Mouse (Mus musculus): ENCODE measurements around the gene Ufd1. TPM values are rescaled to one million over a fixed set of nuclear protein-coding genes. Genes with fewer than 3 reads are reported as not detected.

The Ufd1 gene
- polyA plus RNA-seq, 1 experiment from 2014 or later = 80.0 TPM

GRCm38 (mm10) chr16:18798841-18799240 is 12.7 kb upstream of the Ufd1 start:
- peaks cover 6% of the 10 kb centered on the region; the same call in 1 of the 2 replicates for H3K36me3 ChIP-seq (ENCODE audit: control insufficient read depth, insufficient read depth, low read length)
- no peak for ATAC-seq (ENCODE audit: insufficient read depth, low FRiP score)
- H3K4me1 ChIP-seq (ENCODE audit: control insufficient read depth, insufficient read depth, low read length) = no peaks in the 10 kb centered on the region
- no peaks in the 10 kb centered on the region for H3K27me3 ChIP-seq (ENCODE audit: control insufficient read depth, insufficient read depth, low read length)
- no peak overlapping the region for H3K9ac ChIP-seq (ENCODE audit: low read length)
- H3K4me3 ChIP-seq (replicated peaks; ENCODE audit: low read length) = no peak overlapping the region
- no peaks in the 10 kb centered on the region for H3K9me3 ChIP-seq (replicated peaks; ENCODE audit: control insufficient read depth, low read length)
- no peak overlapping the region for H3K4me2 ChIP-seq (ENCODE audit: low read depth, low read length)
- H3K27ac ChIP-seq (ENCODE audit: low read length) = no peak overlapping the region
- WGBS = 83% methylated on average over 2 of the region's 2 CpGs

DNA sequence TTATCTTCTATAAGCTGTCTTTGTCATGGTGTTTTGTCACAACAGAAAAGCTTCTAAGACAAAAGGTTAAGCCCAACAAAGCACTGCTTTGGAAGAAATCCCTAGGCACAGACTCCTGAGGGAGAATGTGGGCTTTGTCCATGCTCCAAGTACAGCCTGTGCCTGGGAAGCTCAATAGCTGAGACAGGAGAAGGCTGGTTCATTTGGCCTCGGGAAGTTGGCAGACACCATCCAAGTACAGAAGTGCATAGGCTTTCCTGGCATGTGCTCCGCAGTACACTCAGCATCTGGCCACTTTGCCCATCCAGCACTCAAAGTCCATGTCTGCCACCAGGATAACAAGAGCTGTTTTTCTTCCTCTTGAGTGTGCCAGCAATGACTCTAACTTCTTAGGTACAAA is 5.8 kb upstream of the Ufd1 start:
- Histone ChIP-seq H3K27me3 (ENCODE audit: control insufficient read depth, insufficient read depth, low read length) (no peaks in the 10 kb centered on the region), H3K4me2 (ENCODE audit: low read depth, low read length) (no peak overlapping the region), H3K36me3 (ENCODE audit: control insufficient read depth, insufficient read depth, low read length) (peaks cover 18% of the 10 kb centered on the region), H3K27ac (ENCODE audit: low read length) (no peak overlapping the region), H3K9me3 (replicated peaks; ENCODE audit: control insufficient read depth, low read length) (no peaks in the 10 kb centered on the region), H3K9ac (ENCODE audit: low read length) (no peak overlapping the region), H3K4me3 (replicated peaks; ENCODE audit: low read length) (no peak overlapping the region), H3K4me1 (ENCODE audit: control insufficient read depth, insufficient read depth, low read length) (no peaks in the 10 kb centered on the region)
- 93% methylated on average over 2 of the region's 2 CpGs for WGBS
- ATAC-seq (ENCODE audit: insufficient read depth, low FRiP score) = no peak

- WGBS = 87% methylated on average over 5 of the region's 5 CpGs
Observed at GRCm38 (mm10) chr16:18809001-18809400, 2.6 kb upstream of the Ufd1 start.

GRCm38 (mm10) chr16:18811032-18811431 is 547 bp upstream of the Ufd1 start:
- Histone ChIP-seq H3K4me1 (ENCODE audit: control insufficient read depth, insufficient read depth, low read length) (peaks cover 9% of the 10 kb centered on the region), H3K27me3 (ENCODE audit: control insufficient read depth, insufficient read depth, low read length) (no peaks in the 10 kb centered on the region), H3K4me3 (replicated peaks; ENCODE audit: low read length) (peak overlapping the region; percentile 65), H3K9me3 (replicated peaks; ENCODE audit: control insufficient read depth, low read length) (no peaks in the 10 kb centered on the region), H3K36me3 (ENCODE audit: control insufficient read depth, insufficient read depth, low read length) (0 out of 2 replicates have a peak, but pooled peaks cover 7% of the 10 kb centered on the region), H3K4me2 (ENCODE audit: low read depth, low read length) (peak overlapping the region; percentile 79), H3K9ac (ENCODE audit: low read length) (peak overlapping the region; percentile 73), H3K27ac (ENCODE audit: low read length) (no peak overlapping the region)
- ATAC-seq (ENCODE audit: insufficient read depth, low FRiP score) = peak; percentile 21; the same call in 1 of the 2 replicates
- WGBS = 4% methylated on average over 5 of the region's 5 CpGs

More at GRCm38 (mm10) chr16:18809001-18809400, 2.6 kb upstream of the Ufd1 start:
- no peak for ATAC-seq (ENCODE audit: insufficient read depth, low FRiP score)
- no peak overlapping the region for H3K4me2 ChIP-seq (ENCODE audit: low read depth, low read length)
- peaks cover 18% of the 10 kb centered on the region for H3K36me3 ChIP-seq (ENCODE audit: control insufficient read depth, insufficient read depth, low read length)
- no peak overlapping the region for H3K9ac ChIP-seq (ENCODE audit: low read length)
- H3K4me3 ChIP-seq (replicated peaks; ENCODE audit: low read length) = no peak overlapping the region
- no peak overlapping the region for H3K27ac ChIP-seq (ENCODE audit: low read length)
- H3K4me1 ChIP-seq (ENCODE audit: control insufficient read depth, insufficient read depth, low read length) = peaks cover 9% of the 10 kb centered on the region
- H3K9me3 ChIP-seq (replicated peaks; ENCODE audit: control insufficient read depth, low read length) = no peaks in the 10 kb centered on the region
- no peaks in the 10 kb centered on the region for H3K27me3 ChIP-seq (ENCODE audit: control insufficient read depth, insufficient read depth, low read length)

GRCm38 (mm10) chr16:18812385-18812910 is 869 bp downstream of the Ufd1 start:
- H3K27ac ChIP-seq (ENCODE audit: low read length) = peak overlapping the region; percentile 77
- H3K9me3 ChIP-seq (replicated peaks; ENCODE audit: control insufficient read depth, low read length) = no peaks in the 10 kb centered on the region
- ATAC-seq (ENCODE audit: insufficient read depth, low FRiP score) = peak; percentile 22
- WGBS = under 1% methylated on average over 31 of the region's 31 CpGs
- no peaks in the 10 kb centered on the region for H3K27me3 ChIP-seq (ENCODE audit: control insufficient read depth, insufficient read depth, low read length)
- peaks cover under 1% of the 10 kb centered on the region; the same call in 1 of the 2 replicates for H3K36me3 ChIP-seq (ENCODE audit: control insufficient read depth, insufficient read depth, low read length)
- peaks cover 9% of the 10 kb centered on the region for H3K4me1 ChIP-seq (ENCODE audit: control insufficient read depth, insufficient read depth, low read length)
- H3K4me2 ChIP-seq (ENCODE audit: low read depth, low read length) = peak overlapping the region; percentile 58
- H3K4me3 ChIP-seq (replicated peaks; ENCODE audit: low read length) = peak overlapping the region; percentile 65
- H3K9ac ChIP-seq (ENCODE audit: low read length) = peak overlapping the region; percentile 88

DNA sequence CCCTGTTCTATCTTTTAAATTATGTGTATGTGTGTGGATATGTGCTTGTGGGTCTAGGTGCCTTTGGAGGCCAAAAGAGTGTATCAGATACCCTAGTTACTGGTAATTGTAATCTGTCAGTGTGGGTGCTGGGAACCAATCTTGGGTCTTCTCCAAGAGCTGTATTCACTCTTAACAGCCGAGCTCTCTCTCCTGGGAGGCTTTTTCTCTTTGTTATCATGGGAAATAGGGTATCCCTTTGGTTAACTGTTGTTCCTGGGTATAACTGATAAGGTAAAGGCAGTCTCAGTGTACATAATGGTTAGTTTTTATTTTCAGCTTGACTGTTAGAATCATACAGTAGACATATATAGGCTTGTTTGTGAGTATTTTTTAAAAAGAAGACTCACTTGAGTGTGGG is 10.8 kb downstream of the Ufd1 start:
- Histone ChIP-seq H3K27ac (ENCODE audit: low read length) (no peak overlapping the region), H3K27me3 (ENCODE audit: control insufficient read depth, insufficient read depth, low read length) (no peaks in the 10 kb centered on the region), H3K4me2 (ENCODE audit: low read depth, low read length) (no peak overlapping the region), H3K9me3 (replicated peaks; ENCODE audit: control insufficient read depth, low read length) (no peaks in the 10 kb centered on the region), H3K4me3 (replicated peaks; ENCODE audit: low read length) (no peak overlapping the region), H3K4me1 (ENCODE audit: control insufficient read depth, insufficient read depth, low read length) (no peaks in the 10 kb centered on the region), H3K9ac (ENCODE audit: low read length) (no peak overlapping the region), H3K36me3 (ENCODE audit: control insufficient read depth, insufficient read depth, low read length) (peaks cover 60% of the 10 kb centered on the region)
- no peak for ATAC-seq (ENCODE audit: insufficient read depth, low FRiP score)
- WGBS = 64% methylated on average over 1 of the region's 1 CpGs

- ATAC-seq (ENCODE audit: insufficient read depth, low FRiP score) = no peak
- Histone ChIP-seq H3K36me3 (ENCODE audit: control insufficient read depth, insufficient read depth, low read length) (peaks cover 61% of the 10 kb centered on the region), H3K27me3 (ENCODE audit: control insufficient read depth, insufficient read depth, low read length) (no peaks in the 10 kb centered on the region), H3K4me3 (replicated peaks; ENCODE audit: low read length) (no peak overlapping the region), H3K9ac (ENCODE audit: low read length) (no peak overlapping the region), H3K27ac (ENCODE audit: low read length) (no peak overlapping the region), H3K9me3 (replicated peaks; ENCODE audit: control insufficient read depth, low read length) (no peaks in the 10 kb centered on the region), H3K4me1 (ENCODE audit: control insufficient read depth, insufficient read depth, low read length) (no peaks in the 10 kb centered on the region), H3K4me2 (ENCODE audit: low read depth, low read length) (no peak overlapping the region)
- 78% methylated on average over 4 of the region's 4 CpGs for WGBS
Observed at GRCm38 (mm10) chr16:18822925-18823324, 11.3 kb downstream of the Ufd1 start.

- Histone ChIP-seq H3K4me3 (replicated peaks; ENCODE audit: low read length) (no peak overlapping the region), H3K36me3 (ENCODE audit: control insufficient read depth, insufficient read depth, low read length) (peaks cover 42% of the 10 kb centered on the region), H3K9me3 (replicated peaks; ENCODE audit: control insufficient read depth, low read length) (no peaks in the 10 kb centered on the region), H3K9ac (ENCODE audit: low read length) (no peak overlapping the region), H3K27me3 (ENCODE audit: control insufficient read depth, insufficient read depth, low read length) (no peaks in the 10 kb centered on the region), H3K4me1 (ENCODE audit: control insufficient read depth, insufficient read depth, low read length) (no peaks in the 10 kb centered on the region), H3K4me2 (ENCODE audit: low read depth, low read length) (no peak overlapping the region), H3K27ac (ENCODE audit: low read length) (no peak overlapping the region)
- 93% methylated on average over 3 of the region's 3 CpGs for WGBS
- ATAC-seq (ENCODE audit: insufficient read depth, low FRiP score) = no peak
Observed at GRCm38 (mm10) chr16:18828630-18829029, 17.1 kb downstream of the Ufd1 start.

DNA sequence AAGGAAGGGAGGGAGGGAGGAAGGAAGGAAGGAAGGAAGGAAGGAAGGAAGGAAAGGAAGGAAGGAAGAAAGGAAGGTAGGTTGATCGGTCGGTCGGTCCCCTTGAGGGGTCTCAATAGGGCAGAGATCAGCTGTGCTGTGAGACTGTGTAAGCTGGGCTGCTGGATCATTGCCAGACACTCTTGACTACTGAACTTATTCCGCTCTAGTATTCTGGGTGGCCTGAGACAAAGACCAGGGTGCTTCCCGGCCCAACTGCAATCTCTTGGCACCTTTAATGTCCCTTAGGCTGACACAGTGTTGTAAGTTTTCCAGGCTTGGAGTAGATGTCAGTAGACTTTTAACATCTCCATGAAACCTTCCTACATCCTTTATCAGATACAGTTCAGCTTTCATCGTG is 17.5 kb downstream of the Ufd1 start:
- ATAC-seq (ENCODE audit: insufficient read depth, low FRiP score) = no peak; the same call in 1 of the 2 replicates
- Histone ChIP-seq H3K4me2 (ENCODE audit: low read depth, low read length) (no peak overlapping the region), H3K4me3 (replicated peaks; ENCODE audit: low read length) (no peak overlapping the region), H3K27me3 (ENCODE audit: control insufficient read depth, insufficient read depth, low read length) (no peaks in the 10 kb centered on the region), H3K27ac (ENCODE audit: low read length) (no peak overlapping the region), H3K4me1 (ENCODE audit: control insufficient read depth, insufficient read depth, low read length) (no peaks in the 10 kb centered on the region), H3K36me3 (ENCODE audit: control insufficient read depth, insufficient read depth, low read length) (peaks cover 40% of the 10 kb centered on the region), H3K9ac (ENCODE audit: low read length) (no peak overlapping the region), H3K9me3 (replicated peaks; ENCODE audit: control insufficient read depth, low read length) (no peaks in the 10 kb centered on the region)
- 87% methylated on average over 6 of the region's 6 CpGs for WGBS
